Mouse (Mus musculus) MEL (cell line): ENCODE measurements around the gene Tcf12.

Experiments used
- CHD1 ChIP-seq: IDR thresholded peaks from 2 replicates; pipeline ENCODE4 v1.6.1; 2012; ENCODE audit warnings: low read depth, mild to moderate bottlenecking, inconsistent platforms, low read length, improper control_type of control experiment
- POLR2AphosphoS2 ChIP-seq: IDR thresholded peaks from 2 replicates; pipeline ENCODE4 v1.6.1; 2011; ENCODE audit warnings: low read length, improper control_type of control experiment
- RCOR1 ChIP-seq: IDR thresholded peaks from 2 replicates; pipeline ENCODE4 v1.6.1; 2012; ENCODE audit warnings: low read depth, mild to moderate bottlenecking, inconsistent platforms, low read length, improper control_type of control experiment
- SMC3 ChIP-seq: IDR thresholded peaks from 2 replicates; pipeline ENCODE4 v1.6.1; 2011; ENCODE audit warnings: low read depth, low read length, improper control_type of control experiment
- USF2 ChIP-seq, 2 experiments: IDR thresholded peaks; 2 replicates each; pipeline ENCODE4 v1.6.1; 2011 to 2012; ENCODE audit warnings: improper control_type of control experiment in 2 of 2, low read length in 2 of 2, borderline replicate concordance in 1 of 2, inconsistent platforms in 1 of 2, low read depth in 1 of 2, mild to moderate bottlenecking in 1 of 2; ENCODE audit not compliant: insufficient read depth in 1 of 2
- ZKSCAN1 ChIP-seq: IDR thresholded peaks from 2 replicates; pipeline ENCODE4 v1.6.1; 2012; ENCODE audit warnings: low read depth, mild to moderate bottlenecking, inconsistent platforms, low read length, improper control_type of control experiment, moderate library complexity

DNA sequence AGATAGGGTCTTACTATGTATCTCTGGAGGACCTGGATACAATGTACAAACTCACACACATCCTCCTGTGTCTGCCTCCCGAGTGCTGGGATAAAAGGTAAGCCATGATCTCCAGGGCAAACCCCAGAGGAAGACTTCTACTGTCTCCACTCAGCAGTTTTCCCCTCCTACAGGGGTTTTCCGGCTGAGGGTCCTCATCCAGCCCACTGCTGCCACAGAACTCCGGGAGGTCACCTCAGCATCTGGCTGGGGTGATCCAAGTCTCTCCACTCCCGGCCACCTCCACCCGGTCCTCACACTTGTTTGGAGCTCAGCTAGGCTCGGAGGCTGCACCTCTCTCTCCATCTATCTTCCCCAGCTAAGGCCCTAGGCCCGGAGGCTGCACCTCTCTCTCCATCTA is 308.4 kb downstream of the Tcf12 start:
- no peak for TF ChIP-seq POLR2AphosphoS2
- no peak for TF ChIP-seq SMC3
- TF ChIP-seq RCOR1, result no peak
- no peak for TF ChIP-seq CHD1
- no peak for TF ChIP-seq ZKSCAN1
- no peak for TF ChIP-seq USF2 (IDR thresholded peaks at IDR 0.05; ENCODE audit: borderline replicate concordance in 1 of 2, insufficient read depth in 1 of 2, low read depth in 1 of 2, low read length in 2 of 2)
